ENCODE assay signal across 8 mouse cellular contexts in the genomic region with DNA sequence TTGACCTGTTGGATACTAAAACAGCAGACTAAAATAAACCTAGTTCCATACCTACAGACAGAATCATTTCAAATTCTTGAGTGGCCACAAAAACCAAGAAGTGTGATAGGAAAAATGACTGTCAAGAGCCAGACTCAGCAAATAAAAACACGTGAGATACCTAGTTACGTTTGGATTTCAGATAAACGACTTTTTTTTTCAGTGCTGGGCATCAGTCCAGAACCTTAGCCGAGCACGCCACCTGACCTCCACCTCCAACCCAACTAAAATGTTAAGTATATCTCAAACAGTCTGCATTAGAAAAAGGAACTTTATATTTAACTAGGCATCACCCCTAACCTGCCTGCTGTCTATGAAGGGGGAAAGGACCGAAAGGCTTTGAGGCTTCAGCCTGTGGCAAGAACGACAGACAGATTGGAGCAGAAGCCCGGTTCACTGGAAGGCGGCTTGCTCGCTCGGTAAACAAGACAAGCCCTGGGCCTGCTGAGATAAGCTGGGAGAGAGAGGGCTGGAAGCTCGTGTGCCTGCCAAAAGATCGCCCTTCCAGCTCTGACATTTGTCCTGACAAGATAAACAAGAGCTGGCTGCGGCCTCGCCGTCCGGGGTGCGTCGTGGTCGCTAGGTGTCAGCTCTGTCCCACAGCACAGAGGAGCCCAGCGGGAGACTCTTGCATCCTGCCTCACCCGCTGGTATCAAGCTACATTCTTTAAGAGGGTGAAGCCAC. TPM values are rescaled to one million over a fixed set of nuclear protein-coding genes. Genes with fewer than 3 reads are reported as not detected.
DNase-seq lines count a peak whose midpoint lies in the region; ATAC-seq and TF ChIP-seq lines count a peak whose summit lies in the region.

No protein-coding gene starts in this region.

- H3K9me3 ChIP-seq in hindbrain, embryonic 15.5 days, result no peaks in the 10 kb centered on the region

- peak overlapping the region; percentile 54 for H3K4me2 ChIP-seq in hindbrain, embryonic 15.5 days

- H3K4me1 ChIP-seq in hindbrain, embryonic 15.5 days (replicated peaks), result peaks cover 16% of the 10 kb centered on the region

- POLR2A ChIA-PET in Patski (lab: Charles Lee), result interaction anchor here (1.1 kb wide), 1 partner anchor 135 kb away, joined by 3 read pairs; a partner anchor contains a TSS

- H3K4me3 ChIP-seq in hindbrain, embryonic 15.5 days, result peak overlapping the region; percentile 10; the same call in 1 of the 2 replicates

- 11% methylated on average over 22 of the region's 22 CpGs for WGBS in hindbrain, embryonic 15.5 days

- in situ Hi-C loops in Patski (cut with MboI; ENCODE audit: low pct_unique_long_range_greater_than_20kb), result loop anchor here (5.0 kb wide), 1 partner anchor 130 kb away; no protein-coding TSS in a partner anchor

- no peaks in the 10 kb centered on the region for H3K27me3 ChIP-seq in Patski
- H3K27me3 ChIP-seq in hindbrain, embryonic 15.5 days, result no peaks in the 10 kb centered on the region

- peak; percentile 73 for ATAC-seq in Patski
- ATAC-seq in hindbrain, embryonic 15.5 days (ENCODE audit: low FRiP score, low read depth), result peak; percentile 87

- DNase-seq in Patski (ENCODE audit: low read depth, low spot score), result no peak
- peak; percentile 87 to 91 for DNase-seq in cerebellum, postnatal 25 days
- peak; percentile 44 to 50 for DNase-seq in frontal cortex, postnatal 36 days (ENCODE audit: low spot score in 2 of 2)
- DNase-seq in left cerebral cortex, adult 18-20 months (ENCODE audit: low spot score in 2 of 2), result peak; percentile 47 to 56
- peak; percentile 87 to 93 for DNase-seq in lung, postnatal 4 days
- DNase-seq in retina, postnatal 7 days (ENCODE audit: low read depth, low spot score), result peak; percentile 39
- peak; percentile 53 for DNase-seq in urinary bladder, adult 2 months (ENCODE audit: low spot score)

- peak overlapping the region; percentile 20; the same call in 1 of the 2 replicates for H3K9ac ChIP-seq in hindbrain, embryonic 15.5 days

- CTCF ChIA-PET in Patski (lab: Charles Lee), result interaction anchor here (0.6 to 1.6 kb wide), 10 partner anchors 11 to 148 kb away, joined by 3 to 4 read pairs (median 3); no protein-coding TSS in a partner anchor

- peak overlapping the region; percentile 23; the same call in 1 of the 2 replicates for H3K27ac ChIP-seq in hindbrain, embryonic 15.5 days (replicated peaks)

- TF ChIP-seq CTCF in Patski (IDR thresholded peaks at IDR 0.05), result peak; percentile 96

- no peaks in the 10 kb centered on the region for H3K36me3 ChIP-seq in hindbrain, embryonic 15.5 days

RNA-seq across cellular contexts. Expression of a gene that starts 32.8 kb away (rescaled TPM):
- 19.8 TPM for polyA plus RNA-seq in Patski (2021)
- polyA plus RNA-seq in hindbrain, embryonic 15.5 days (2015; fragmentation: Nextera tagmentation; extraction: Ambion mirVana), result 34.5 and 37.0 TPM in 2 replicates
- 10 to 100 TPM; 32.7 to 32.8 TPM for total RNA-seq in left cerebral cortex, adult 18-20 months (2021)
- 20.0 and 30.4 TPM in 2 replicates for polyA plus RNA-seq in urinary bladder, adult 2 months (2012; rRNA removed)

RNA-seq across cellular contexts. Expression of a gene that starts 32.9 kb away (rescaled TPM):
- 10.6 TPM for polyA plus RNA-seq in Patski (2021)
- polyA plus RNA-seq in hindbrain, embryonic 15.5 days (2015; fragmentation: Nextera tagmentation; extraction: Ambion mirVana), result 12.5 and 13.3 TPM in 2 replicates
- total RNA-seq in left cerebral cortex, adult 18-20 months (2021), result 10 to 100 TPM; 21.9 TPM
- polyA plus RNA-seq in urinary bladder, adult 2 months (2012; rRNA removed), result 9.6 and 11.9 TPM in 2 replicates

RNA-seq across cellular contexts. Expression of a gene that starts 33.5 kb away (rescaled TPM):
- polyA plus RNA-seq in Patski (2021), result 1.3 TPM
- 9.0 and 9.7 TPM in 2 replicates for polyA plus RNA-seq in hindbrain, embryonic 15.5 days (2015; fragmentation: Nextera tagmentation; extraction: Ambion mirVana)
- 10 to 100 TPM; 33.2 to 35.5 TPM for total RNA-seq in left cerebral cortex, adult 18-20 months (2021)
- polyA plus RNA-seq in urinary bladder, adult 2 months (2012; rRNA removed), result 5.4 and 11.1 TPM in 2 replicates
